Mouse (Mus musculus) urinary bladder, postnatal 4 days (tissue): ENCODE measurements around the gene Cers6.

Source experiments
- DNase-seq, 2 experiments: peaks; one replicate each; pipeline ENCODE4 v3.0.0; 2021 to 2022; ENCODE audit warnings: low spot score in 2 of 2

Cers6 gene

DNA sequence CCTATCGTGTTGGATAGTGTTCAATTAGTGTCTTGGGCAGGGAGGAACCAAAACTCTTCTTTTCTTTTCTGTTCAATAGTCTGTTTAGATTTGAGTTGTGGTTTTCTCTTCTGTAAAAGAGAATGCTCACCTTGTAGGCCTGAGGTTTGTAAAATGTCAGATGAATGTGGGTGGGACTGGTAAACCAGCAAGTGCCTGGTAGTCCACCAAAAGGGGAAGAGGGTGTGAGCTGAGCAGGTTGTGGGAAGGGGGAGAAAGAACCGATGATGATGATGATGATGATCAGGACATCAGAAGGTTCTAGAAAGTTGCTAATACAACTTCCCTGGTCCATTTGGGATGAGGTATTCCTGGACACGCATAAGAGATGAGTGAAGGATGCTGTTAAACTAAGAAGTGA is 55.1 kb downstream of the Cers6 start:
- DNase-seq: no peak

DNA sequence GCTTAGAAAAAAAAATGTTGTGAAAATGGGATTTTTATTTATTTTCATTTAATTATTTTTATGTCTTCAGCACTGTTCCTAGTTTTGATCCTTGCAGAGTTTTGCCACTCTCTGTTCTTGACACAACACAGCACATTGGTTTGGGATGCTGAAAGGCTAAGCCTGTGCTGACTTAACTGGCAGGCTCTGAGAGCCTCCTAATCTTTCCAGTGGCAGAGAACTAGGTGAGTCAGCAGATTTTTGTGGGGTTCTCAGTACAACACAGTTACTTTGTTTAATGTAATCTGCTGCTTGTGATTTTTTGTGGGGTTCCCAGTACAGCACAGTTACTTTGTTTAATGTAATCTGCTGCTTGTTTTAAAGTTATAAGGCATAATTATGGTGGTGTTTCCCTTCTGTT is 55.8 kb downstream of the Cers6 start:
- DNase-seq: no peak

DNA sequence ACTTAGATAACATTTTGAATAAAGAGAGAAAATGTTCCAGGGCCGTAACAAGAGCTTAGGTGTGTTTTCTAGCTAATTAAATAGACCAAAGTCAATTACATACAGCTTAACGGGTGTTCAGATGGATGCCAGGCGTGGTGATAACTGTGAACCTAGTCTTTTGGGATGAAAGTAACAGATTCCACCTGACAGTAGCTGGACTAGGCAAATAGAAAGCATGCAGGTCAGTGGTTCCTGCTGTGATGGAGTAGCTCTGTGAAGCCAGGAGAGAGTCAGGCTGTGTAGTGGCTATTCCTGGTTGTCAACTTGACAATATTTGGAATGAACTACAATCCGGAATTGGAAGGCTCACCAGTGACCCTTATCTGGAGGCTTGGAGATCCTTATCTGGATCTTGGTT is 56.3 kb downstream of the Cers6 start:
- DNase-seq: no peak

DNA sequence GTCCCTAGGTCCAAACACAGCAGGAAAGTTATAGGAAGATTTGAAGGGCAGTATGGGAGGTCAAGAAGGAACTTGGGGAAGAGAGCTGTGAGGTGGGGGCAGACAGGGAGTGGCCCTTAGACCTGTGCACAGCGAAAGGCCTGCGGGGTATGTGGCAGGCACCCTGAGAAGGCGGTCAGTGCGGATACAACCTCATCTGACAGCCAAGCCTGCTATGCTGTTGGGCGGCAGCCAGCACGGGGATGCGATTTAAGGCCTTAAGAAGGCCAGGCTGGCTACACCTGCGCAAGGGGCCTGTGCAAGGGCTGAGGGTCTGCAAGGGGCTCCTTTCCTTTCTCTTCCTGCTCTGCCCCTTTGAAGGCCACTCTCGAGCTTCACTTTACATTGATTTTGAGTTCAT is 63.1 kb downstream of the Cers6 start:
- DNase-seq: no peak

DNA sequence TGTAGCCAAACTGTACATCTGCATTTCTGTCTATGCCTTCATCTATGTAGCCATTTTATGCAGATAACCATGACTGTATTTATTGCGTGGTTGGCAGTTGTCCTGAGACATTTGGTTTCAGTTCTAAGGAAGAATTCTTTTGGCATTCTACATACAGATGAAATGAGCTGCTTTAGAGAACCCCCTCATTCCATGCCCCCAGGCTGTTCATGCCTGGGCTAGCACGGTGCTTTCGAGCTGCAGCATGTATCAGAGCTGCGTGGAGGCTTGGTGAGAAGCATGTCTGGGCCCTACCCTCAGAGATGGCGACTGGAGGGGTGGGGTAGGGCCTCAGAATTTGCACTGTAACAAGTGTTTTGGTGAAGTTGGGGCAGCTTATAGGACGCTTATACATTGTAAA is 64.3 kb downstream of the Cers6 start:
- DNase-seq: no peak

DNA sequence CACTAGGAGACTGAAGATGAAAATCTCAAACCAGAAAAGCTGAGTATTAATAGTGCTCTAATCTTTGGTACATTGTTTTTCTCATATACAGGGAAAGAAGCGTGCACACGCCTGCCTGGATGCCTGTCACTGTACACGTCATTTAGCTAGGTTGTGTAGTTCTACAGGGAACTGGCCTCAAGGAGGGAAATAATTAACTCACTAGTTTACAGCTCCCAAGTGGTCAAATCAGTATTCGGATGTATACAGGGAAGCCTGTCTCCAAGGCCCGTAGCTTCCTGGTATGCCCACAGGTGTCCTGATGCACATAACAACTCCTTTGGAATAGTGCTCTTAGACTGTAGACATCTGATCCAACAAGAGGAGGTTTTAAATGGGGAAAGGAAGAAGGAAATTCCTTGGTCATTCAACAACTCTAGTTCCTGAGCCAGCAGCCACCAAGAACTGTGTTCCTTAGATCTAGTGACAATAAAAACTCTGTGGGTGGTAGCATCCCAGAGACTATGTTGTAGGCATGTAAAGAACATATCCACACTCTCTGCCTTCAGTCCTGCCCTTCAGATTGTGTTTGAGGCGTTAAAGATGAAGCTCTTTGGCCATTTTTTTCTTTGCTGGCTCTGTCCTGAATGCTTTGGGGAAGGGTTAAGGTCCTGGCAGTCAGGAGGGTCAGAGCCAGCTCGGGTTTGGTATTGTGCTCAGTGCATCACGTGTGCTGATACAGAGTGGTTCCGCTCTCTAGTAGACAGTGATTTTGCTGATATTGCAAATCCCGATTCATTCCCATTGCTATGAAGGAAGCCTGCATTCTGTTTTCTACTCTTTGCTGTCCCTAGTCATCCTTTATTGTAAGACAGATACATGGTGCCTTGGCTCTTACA is 65.9 kb downstream of the Cers6 start:
- no peak for DNase-seq

DNA sequence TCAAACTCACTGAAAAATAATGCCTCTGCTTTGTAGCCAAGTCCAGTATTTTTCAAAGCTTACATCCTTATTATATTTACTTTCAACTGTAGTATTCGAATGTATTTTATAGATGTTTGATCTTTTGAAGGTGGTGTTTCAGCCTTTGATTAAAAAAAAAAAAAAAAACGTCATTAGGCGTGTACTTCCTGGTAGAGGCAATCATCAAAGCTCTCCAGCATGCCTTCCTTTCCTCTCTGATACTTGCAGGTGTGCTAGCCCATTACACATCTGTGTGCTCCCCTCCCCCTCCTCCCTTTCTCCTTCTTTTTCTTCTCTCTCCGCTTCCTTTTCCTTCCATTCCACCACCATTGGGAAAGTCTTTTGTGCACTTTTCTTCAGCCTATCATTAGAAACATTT is 71.0 kb downstream of the Cers6 start:
- no peak for DNase-seq

DNA sequence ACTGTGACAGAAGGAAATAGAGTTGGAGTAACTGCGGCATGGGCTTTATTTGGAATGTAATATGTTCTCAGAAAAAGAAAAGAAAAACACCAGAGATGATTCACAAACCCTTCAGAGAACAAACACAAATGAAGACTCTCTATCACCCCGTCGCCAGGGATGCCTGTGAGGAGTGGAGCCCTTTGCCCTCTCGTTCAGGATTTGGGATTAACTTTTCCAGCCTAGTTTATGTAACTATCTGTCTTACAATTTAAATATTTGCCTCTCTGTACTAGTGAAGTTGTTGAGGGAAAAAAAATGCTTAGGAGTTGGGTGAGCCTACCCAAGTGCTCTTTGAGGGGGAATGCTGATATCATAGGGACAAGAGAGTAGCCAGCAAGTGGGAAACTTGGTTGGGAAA is 71.4 kb downstream of the Cers6 start:
- no peak for DNase-seq

DNA sequence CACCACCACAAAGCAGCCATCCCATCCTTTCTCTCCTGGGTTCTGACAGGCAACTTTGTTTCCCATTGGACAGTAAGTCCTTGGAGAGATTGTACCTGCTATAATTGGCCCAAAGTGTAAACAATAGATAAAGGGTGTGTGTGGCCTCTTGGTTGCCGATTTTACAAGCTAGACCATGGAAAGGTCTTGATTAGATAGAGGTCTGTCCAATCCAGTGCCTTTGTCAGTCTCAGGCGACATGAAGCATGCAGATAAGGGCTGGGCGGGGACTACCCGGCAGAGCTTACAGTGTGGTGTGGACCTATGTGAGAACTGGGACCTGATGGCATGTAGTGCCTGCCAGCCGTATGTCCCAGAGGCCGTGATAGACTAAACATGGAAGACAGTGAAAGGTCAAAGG is 73.4 kb downstream of the Cers6 start:
- DNase-seq: no peak

DNA sequence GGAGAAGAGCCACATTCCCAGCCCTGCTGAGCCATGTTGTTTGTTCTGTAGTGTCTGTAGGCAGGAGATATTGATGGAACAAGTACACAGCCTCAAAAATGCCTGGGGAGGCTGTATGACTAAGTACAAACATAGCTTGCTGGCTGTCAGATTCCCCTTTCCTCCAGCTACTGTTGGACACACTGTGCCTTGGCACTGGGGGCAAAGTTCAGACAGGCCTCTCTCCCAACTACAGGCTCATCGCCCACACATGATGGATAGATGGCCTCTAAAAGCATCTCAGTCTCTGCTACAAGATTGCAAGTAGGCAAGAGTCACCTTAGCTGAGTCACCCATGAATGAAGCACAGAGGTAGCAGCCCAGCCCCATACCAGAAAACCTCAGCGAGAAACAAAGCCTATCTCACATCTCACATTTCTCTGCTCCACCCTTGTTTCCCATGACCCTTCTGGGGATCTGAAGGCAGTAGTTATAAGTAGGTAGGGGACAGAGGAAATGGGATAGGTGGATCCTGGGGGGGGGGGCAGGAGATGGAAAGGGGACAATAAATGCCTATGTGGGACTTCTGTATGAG is 74.6 kb downstream of the Cers6 start:
- no peak for DNase-seq

DNA sequence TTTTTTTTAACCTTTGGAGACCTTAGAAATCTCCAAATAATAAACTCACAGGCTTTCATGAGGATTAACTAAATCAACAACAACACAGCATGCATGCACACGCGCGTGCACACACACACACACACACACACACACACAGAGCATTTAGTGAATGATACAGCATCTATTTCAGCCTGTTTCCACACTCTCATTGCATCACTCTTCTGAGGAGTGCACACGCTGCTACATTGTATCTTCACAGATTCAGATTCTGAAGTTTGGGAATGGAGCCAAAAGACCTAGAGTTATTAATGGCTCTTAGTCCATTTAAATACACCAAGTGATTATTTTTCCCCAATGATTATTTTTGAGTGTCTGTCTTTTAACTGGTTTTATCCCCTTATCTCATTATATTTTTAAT is 75.5 kb downstream of the Cers6 start:
- DNase-seq: no peak

DNA sequence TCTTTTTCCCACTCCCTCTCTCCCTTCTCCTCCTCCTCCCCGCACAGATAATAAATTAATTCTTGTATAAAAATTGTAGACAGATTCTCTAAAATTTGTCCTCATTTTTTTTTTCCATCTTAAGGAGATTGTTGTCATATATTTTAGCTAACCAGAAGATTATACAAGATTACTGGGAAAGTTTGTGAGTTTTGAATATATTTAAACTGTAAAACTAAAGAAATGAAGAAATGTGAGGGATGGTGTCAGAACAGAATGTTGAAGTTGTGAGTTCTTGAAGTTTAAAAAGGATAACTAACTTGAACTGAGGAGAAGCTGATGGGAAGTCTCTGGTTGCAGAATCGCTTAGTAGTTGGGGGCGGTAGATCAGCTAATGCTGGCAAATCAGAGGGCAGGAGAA is 76.6 kb downstream of the Cers6 start:
- DNase-seq: no peak

DNA sequence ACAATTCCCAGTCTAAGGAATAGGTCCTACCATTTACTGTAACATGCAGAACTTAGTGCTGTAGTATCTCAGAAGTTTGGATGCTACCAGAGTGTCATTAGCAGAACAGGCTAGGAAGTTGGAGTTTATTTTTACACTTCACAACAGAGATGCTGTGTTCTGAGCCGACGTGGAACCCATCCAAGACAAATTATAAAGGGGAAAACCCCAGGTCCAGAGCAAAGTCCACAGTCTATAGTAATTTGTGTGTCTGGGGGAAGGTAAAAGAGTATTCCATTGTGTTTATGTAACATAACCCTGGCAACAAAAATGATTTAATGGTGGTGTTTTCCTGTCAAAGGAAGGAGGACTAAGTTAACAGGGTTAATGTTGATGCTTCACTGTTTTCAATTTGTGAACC is 83.7 kb downstream of the Cers6 start:
- DNase-seq: no peak

DNA sequence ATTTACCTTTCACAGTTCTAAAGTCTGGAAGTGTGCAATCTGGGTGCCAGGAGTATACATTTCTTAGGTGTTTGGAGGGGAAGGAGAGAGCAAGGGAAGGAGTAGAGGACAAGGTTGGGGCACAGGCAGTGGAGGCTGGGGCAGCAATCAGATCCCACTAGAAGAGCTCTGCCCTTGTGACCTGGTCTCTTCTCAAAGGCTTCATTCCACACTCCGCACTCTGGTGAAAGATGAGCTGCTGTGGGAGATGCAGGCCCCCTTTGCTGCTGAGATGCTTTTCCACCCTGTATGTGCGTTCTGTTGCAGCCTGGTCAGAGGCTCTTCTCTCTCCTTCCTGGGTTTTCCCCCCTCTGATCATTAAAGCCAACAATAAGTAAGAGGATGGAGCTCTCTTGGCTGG is 84.7 kb downstream of the Cers6 start:
- DNase-seq: no peak

DNA sequence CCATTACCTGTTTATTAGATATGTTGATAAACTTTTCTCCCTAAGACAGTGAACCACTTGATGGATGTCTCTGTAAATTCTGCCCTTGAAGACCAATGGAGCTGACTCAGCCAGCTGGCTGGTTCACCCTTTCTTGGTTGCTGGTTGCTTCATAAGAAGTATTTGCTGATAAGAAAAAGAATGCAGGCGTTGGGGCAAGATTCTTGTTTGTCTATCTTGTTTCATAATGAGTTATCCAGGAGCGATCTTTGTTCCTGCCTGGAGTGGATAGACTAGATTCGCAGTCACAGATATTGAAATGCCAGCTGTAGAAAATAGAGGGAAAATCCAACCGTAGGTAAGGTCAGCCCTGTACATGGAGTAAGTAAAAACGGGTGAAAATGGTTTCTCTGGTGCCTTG is 85.6 kb downstream of the Cers6 start:
- DNase-seq: no peak

DNA sequence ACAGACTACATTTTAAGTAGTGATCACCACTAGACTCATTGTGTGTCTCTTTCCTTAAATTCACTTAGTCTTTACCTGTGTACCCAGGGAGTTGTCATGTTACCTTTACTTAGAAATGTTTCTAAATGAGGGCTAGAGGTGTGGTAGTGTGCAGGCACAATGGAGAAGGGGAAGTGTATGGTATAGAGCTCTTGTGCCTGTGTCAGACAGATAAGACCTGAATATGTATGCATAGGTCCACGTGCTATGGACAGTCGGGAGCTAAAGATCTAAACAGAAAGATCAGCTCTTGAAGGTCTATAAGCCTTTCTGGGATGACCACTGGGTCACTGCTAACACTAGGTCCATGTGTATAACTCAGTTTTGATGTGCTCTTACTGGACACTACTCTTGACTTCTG is 87.9 kb downstream of the Cers6 start:
- DNase-seq: no peak

DNA sequence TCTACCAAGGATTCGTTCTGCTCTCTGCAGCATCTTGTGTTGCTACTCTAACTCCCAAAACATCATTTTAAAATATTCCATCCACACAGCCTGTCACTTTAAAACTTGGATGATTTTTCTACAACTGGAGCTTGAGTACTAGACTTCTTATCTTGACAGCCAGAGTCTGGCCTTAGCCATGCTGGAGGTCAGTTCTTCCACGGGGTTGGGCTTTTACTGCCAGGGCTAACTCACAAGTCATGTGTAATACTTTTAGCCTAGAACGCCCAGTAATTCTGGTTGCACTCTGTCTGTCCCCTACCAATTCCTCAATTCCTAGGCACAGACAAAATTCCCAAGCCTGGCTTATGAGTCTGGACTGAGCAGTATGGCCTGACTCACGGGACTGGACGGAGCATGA is 88.5 kb downstream of the Cers6 start:
- DNase-seq: no peak

DNA sequence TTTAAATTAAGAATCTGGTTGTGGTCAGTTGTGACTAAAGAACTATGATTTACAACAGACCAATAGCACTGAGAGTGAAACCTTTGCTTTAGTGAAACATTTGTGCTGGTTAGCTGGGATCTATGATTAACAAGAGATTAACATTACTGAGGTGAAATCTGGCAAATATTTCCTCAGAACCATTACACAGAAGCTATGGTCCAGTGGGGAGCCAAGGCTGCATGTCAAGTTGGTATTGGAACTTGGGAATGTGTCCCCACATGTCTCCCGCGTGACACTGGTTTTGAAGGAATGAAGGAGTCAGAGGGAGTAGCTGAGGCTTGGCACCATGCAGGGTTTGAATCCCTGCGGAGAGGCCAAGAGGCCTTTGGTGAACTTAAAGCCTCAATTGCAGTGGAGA is 90.5 kb downstream of the Cers6 start:
- no peak for DNase-seq

DNA sequence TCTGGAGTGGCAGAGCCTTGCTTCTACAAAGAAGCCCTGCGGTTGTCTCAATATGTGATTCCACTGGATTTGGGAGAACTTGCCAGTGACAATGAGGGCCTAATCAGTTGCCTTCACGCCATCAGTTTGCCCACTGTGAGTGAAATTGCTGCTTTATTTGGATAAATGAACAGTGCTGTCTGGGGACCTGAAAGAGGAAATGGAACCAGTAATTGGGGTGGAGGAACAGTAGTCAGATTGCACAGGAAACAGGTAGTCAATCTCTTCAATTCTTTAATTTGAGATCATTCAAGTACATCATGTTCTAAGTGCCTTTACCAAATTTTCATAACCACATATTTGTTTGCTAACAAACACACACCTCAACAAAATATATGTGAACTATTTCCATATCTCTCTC is 92.4 kb downstream of the Cers6 start:
- no peak for DNase-seq

DNA sequence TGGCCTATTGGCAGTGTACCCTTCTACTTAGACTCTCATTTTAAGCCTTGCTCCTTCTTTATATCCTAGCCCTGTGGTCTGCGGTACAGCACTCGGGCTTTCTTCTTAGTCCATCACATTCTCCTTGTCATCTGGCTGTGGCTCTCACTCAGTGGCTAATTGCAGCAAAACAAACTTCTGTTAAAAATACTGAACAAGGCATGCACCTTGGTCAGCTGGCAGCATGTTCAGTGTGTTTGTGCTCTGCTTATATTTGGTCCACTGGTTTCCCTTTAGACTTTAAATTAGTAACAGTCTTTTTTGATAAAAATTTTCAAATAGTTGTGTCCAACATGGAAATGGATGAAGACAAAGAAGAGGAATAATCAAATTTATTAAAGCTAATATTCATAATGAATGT is 94.3 kb downstream of the Cers6 start:
- no peak for DNase-seq

DNA sequence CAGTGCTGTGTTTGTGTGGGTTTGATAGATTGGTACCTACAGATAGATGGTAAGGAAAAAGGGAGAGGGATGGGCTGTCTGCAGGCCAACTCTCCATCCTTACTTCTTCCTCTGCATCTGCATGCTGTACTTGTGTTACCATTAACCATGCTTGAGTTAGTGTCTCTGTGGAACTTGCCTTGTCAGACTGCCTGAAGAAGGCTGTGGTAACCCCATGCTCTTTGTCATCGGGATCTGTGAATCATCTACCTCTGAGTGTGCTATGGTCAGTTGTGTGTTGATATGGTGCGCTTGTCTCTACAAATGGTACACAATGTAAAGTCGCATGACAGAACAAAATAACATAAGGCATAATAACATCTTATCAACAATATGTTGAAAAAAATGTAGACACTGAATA is 94.9 kb downstream of the Cers6 start:
- DNase-seq: no peak

DNA sequence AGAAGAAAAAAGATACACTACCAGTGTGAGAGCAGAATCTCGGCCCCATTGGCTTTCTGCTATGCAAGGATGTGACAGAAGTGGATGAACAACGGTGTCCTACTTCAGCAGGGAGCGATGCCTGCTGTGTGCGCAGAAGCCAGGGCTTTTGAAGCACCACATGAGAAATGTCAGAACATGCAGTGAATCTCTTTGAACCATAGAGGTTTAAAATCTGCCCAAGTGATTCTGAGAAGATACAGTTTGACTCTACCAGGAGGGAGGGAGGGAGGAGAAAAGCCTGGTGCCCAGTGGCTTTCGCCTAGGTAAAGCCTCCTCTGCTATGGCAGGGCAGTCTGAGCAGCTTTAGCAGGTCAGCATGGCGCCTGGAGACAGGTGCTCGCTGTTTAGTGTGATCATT is 96.6 kb downstream of the Cers6 start:
- DNase-seq: no peak

DNA sequence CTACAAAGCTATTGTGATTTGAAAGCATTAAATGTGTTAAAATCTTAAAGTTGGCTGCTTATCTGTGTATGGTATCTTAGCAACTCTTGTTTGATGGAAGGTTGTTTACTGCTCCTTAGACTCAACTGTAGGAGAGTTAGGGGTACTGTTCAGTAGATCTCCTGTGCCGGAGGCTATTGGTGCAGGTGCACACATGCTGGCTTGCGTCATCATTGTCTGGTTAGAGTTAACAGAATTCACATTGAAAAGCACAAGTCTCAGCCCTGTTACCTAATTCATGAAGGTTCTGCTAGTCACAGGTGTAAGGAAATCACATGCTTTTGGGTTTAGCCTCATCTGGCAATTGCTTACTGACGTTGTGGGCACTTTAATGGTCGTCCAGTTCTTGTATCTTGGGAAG is 98.3 kb downstream of the Cers6 start:
- DNase-seq: no peak

DNA sequence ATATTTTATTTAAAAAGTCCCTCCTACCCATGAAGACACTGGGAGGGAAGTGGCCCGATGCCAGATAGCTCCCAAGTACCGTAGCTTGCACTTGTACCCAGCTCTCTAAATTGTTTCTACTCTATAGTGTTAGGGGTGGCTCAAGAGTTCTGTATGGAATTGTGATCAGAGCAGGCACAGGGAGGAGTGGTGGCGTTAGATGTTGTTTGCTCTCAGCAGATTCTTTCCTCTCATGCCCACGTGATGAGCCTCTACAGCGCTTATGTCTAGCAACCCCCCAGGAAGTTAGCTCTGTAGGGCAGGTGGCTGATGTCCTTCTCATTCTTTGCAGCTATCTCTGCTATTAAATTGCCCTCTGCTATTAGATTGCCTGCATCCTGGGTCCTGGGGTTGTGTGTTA is 98.8 kb downstream of the Cers6 start:
- DNase-seq: no peak
